Mouse (Mus musculus): ENCODE data around the gene Dus1l.

DNA sequence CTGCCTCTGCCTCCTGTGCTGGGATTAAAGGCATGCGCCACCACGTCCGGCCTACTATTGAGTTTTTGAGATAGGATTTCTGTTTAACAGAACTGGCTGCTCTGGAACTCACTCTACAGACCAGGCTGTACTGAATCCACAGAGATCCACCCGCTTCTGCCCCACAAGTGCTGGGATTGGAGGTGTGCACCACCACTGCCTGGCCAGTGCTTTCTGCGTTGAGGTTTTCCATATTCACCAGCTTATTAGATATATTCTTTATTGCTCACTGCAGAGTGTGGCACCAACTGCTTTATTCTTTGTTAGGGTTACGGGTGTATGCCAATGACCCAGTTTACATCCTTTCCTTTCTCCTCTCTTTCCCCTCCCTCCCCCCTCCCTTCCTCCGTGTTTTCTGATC, 8.1 kb upstream of the Dus1l start:
- TF ChIP-seq CTCF (IDR thresholded peaks at IDR 0.05; ENCODE audit: insufficient read depth, low read length) (no peak), POLR2A (IDR thresholded peaks at IDR 0.05; ENCODE audit: borderline replicate concordance, extremely low read depth, low read depth, low read length) (no peak)
